Mouse (Mus musculus) limb, embryonic 14.5 days (tissue): Measurements from ENCODE around the gene Kbtbd6. TPM values are rescaled to one million over a fixed set of nuclear protein-coding genes. Genes with fewer than 3 reads are reported as not detected.
"Not testable (repeated sequence)": the region's sequence is repeated elsewhere in the genome, so short reads cannot be mapped to it uniquely, and the experiment has no call there.

Source experiments
- ATAC-seq: fragments of 200-750 bp; cut with Nextera tagmentation; 2 replicates; pipeline ENCODE4 v1.8.0; 2017; ENCODE audit warnings: low read depth, moderate number of reproducible peaks, moderate TSS enrichment; ENCODE audit not compliant: low FRiP score
- DNase-seq: peaks from one replicate; pipeline ENCODE4 v3.0.0-alpha.2; 2015; ENCODE audit warnings: low spot score
- H3K27ac ChIP-seq: fragments of 300-500 bp; sonication (generic); replicated peaks from 2 replicates; pipeline ENCODE4 v1.5.1; 2014; ENCODE audit warnings: low read depth, mild to moderate bottlenecking, low read length, moderate library complexity, mixed read lengths
- H3K27me3 ChIP-seq: fragments of 300-500 bp; sonication (generic); 2 replicates; pipeline ENCODE4 v1.6.1; 2014; ENCODE audit warnings: low read length, mixed read lengths; ENCODE audit not compliant: control insufficient read depth, insufficient read depth
- H3K36me3 ChIP-seq: fragments of 300-500 bp; sonication (generic); 2 replicates; pipeline ENCODE4 v1.6.1; 2014; ENCODE audit warnings: mild to moderate bottlenecking, low read length, moderate library complexity, mixed read lengths; ENCODE audit not compliant: control insufficient read depth, insufficient read depth
- H3K4me1 ChIP-seq: fragments of 300-500 bp; sonication (generic); 2 replicates; pipeline ENCODE4 v1.6.1; 2014; ENCODE audit warnings: antibody characterized with exemption, low read length, mixed read lengths; ENCODE audit not compliant: control insufficient read depth, insufficient read depth
- H3K4me2 ChIP-seq: fragments of 300-500 bp; sonication (generic); replicated peaks from 2 replicates; pipeline ENCODE4 v1.6.1; 2014; ENCODE audit warnings: low read depth, mild to moderate bottlenecking, low read length, moderate library complexity; ENCODE audit not compliant: severe bottlenecking
- H3K4me3 ChIP-seq: fragments of 300-500 bp; sonication (generic); replicated peaks from 2 replicates; pipeline ENCODE4 v1.5.1; 2014; ENCODE audit warnings: low read length
- H3K9ac ChIP-seq: fragments of 300-500 bp; sonication (generic); 2 replicates; pipeline ENCODE4 v1.6.1; 2014; ENCODE audit warnings: mild to moderate bottlenecking, low read depth, low read length, moderate library complexity; ENCODE audit not compliant: severe bottlenecking
- H3K9me3 ChIP-seq: fragments of 300-500 bp; sonication (generic); 2 replicates; pipeline ENCODE4 v1.6.1; 2016; ENCODE audit warnings: low read length; ENCODE audit not compliant: control insufficient read depth
- POLR2A ChIP-seq: fragments of 200-500 bp; IDR thresholded peaks from 2 replicates; pipeline ENCODE4 v1.8.0; 2012; ENCODE audit warnings: inconsistent platforms, mild to moderate bottlenecking, moderate library complexity, borderline replicate concordance; ENCODE audit not compliant: insufficient read depth, insufficient read length; ENCODE audit errors: extremely low read depth
- WGBS: fragments of 180-500 bp; shearing (Covaris S2); extraction: QIAGEN DNeasy Blood & Tissue Kit; methylation state at CpG from one replicate; pipeline ENCODE4 v1.1.7; 2014; 5-methylcytosine and 5-hydroxymethylcytosine counted together
- polyA plus RNA-seq, 2 experiments: library from polyadenylated mRNA; depleted of rRNA in 1 of 2; stranded (reverse) in 1 of 2; unstranded in 1 of 2; fragments of >200 nt; fragmentation: Nextera tagmentation in 1 of 2; extraction: Ambion mirVana in 1 of 2; gene quantifications; 2 replicates each; pipeline versions ENCODE4 v1.2.1 to v1.2.3; 2012 to 2014

Gene Kbtbd6
- polyA plus RNA-seq, 2 experiments: 2.1 to 2.5 TPM

DNA sequence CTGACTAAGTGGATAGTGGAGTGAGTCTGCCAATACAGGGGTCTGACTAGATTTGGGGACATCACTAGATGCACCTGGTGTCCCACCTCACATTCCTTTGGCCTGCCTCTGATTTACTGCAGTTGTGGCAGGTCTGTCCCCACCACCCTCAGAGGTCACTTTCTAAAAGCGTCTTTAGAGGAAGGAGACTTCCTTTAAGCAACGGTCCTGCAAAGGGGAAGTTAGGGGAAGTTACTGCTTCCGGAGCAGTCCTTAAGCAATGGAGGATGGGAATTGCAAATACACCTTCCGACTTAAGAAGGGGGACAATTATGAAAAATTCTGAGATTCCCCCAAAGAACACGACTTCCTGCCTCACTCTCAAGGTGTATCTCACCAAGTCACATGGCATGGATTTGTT, 10.2 kb upstream of the Kbtbd6 start:
- 76% methylated on average over 5 of the region's 5 CpGs for WGBS
- no peak for TF ChIP-seq POLR2A
- Histone ChIP-seq H3K9ac (no peak overlapping the region), H3K36me3 (no peaks in the 10 kb centered on the region), H3K27me3 (no peaks in the 10 kb centered on the region), H3K4me1 (no peaks in the 10 kb centered on the region), H3K27ac (no peak overlapping the region), H3K4me2 (no peak overlapping the region), H3K9me3 (no peaks in the 10 kb centered on the region), H3K4me3 (no peak overlapping the region)
- ATAC-seq: no peak
- no peak for DNase-seq

DNA sequence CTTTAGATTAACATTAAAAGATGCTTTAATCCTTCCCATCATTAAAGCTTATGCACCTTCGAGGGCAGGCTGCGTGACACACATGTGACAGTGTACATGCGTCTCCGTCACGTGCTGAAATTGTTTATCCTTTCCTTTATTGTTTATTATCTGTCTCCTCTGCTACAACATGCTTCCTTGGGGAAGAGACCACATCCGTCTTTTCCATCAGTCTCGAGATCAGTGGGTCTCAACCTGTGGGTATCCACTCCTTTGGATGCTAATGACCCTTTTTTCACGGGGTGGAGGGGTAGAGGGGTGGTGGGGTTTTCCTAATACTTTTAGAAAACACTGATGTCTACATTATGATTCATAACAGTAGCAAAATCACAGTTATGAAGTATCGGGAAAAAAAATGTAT, 7.0 kb upstream of the Kbtbd6 start:
- H3K9ac ChIP-seq: no peak overlapping the region
- H3K27ac ChIP-seq: no peak overlapping the region
- 86% methylated on average over 9 of the region's 9 CpGs for WGBS
- DNase-seq (no peak), ATAC-seq (no peak)
- no peaks in the 10 kb centered on the region for H3K4me1 ChIP-seq
- H3K9me3 ChIP-seq: no peaks in the 10 kb centered on the region
- no peaks in the 10 kb centered on the region for H3K27me3 ChIP-seq
- H3K4me2 ChIP-seq: no peak overlapping the region
- TF ChIP-seq POLR2A: no peak
- H3K36me3 ChIP-seq: no peaks in the 10 kb centered on the region
- no peak overlapping the region for H3K4me3 ChIP-seq

GRCm38 (mm10) chr14:79445055-79445620, 6.5 kb upstream of the Kbtbd6 start:
- ATAC-seq (no peak), DNase-seq (no peak)
- 71% methylated on average over 16 of the region's 16 CpGs for WGBS
- Histone ChIP-seq H3K27me3 (no peaks in the 10 kb centered on the region), H3K27ac (no peak overlapping the region), H3K9ac (no peak overlapping the region), H3K4me3 (no peak overlapping the region), H3K9me3 (no peaks in the 10 kb centered on the region), H3K4me2 (no peak overlapping the region), H3K4me1 (no peaks in the 10 kb centered on the region), H3K36me3 (no peaks in the 10 kb centered on the region)
- no peak for TF ChIP-seq POLR2A

GRCm38 (mm10) chr14:79452591-79452934, 928 bp downstream of the Kbtbd6 start:
- H3K27me3 ChIP-seq, H3K4me2 ChIP-seq, DNase-seq, ATAC-seq, H3K9ac ChIP-seq, H3K36me3 ChIP-seq, H3K4me1 ChIP-seq, H3K27ac ChIP-seq, H3K9me3 ChIP-seq, H3K4me3 ChIP-seq: not testable (repeated sequence)
- WGBS: 100% methylated on average over 6 of the region's 10 CpGs

GRCm38 (mm10) chr14:79460401-79460800, 8.8 kb downstream of the Kbtbd6 start:
- peaks cover 45% of the 10 kb centered on the region for H3K36me3 ChIP-seq
- no peak for TF ChIP-seq POLR2A
- H3K4me1 ChIP-seq: no peaks in the 10 kb centered on the region
- H3K9ac ChIP-seq: no peak overlapping the region
- H3K9me3 ChIP-seq: no peaks in the 10 kb centered on the region
- H3K4me3 ChIP-seq: no peak overlapping the region
- no peak overlapping the region for H3K4me2 ChIP-seq
- no peak overlapping the region for H3K27ac ChIP-seq
- no peaks in the 10 kb centered on the region for H3K27me3 ChIP-seq
- 97% methylated on average over 1 of the region's 1 CpGs for WGBS
- ATAC-seq (no peak), DNase-seq (no peak)

DNA sequence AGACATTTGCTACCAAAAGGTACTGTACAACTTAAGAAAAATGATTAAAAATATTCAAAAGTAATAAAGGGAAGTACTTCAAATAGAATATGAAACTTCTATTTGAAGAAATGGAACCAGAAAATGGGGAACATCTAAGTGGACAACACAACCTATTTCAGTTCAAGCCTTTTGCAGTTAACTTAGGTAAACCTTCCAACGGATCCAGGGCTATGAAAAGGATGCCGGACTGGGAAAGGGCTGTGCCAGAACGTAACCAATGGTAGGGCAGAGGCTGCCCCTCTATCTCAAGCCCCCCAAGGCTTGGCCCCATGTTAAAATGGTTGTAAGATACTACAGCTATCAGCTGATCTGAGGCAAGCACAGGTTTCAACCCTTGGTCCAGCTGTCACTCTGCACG, 9.4 kb downstream of the Kbtbd6 start:
- Histone ChIP-seq H3K4me3 (no peak overlapping the region), H3K4me2 (no peak overlapping the region), H3K27ac (no peak overlapping the region), H3K27me3 (no peaks in the 10 kb centered on the region), H3K9me3 (no peaks in the 10 kb centered on the region), H3K9ac (no peak overlapping the region), H3K4me1 (no peaks in the 10 kb centered on the region), H3K36me3 (peaks cover 50% of the 10 kb centered on the region)
- ATAC-seq (no peak), DNase-seq (no peak)
- TF ChIP-seq POLR2A: no peak
- WGBS: 96% methylated on average over 4 of the region's 4 CpGs
